Mouse (Mus musculus) ES-Bruce4 (cell line): ENCODE measurements around the gene Tmem72.

Source experiments
- CTCF ChIP-seq: IDR thresholded peaks from one replicate; pipeline ENCODE4 v1.8.1; 2011; ENCODE audit warnings: low read depth, low read length
- EP300 ChIP-seq: IDR thresholded peaks from 2 replicates; pipeline ENCODE4 v1.6.1; 2011; ENCODE audit warnings: low read depth, low read length; ENCODE audit not compliant: insufficient read depth
- POLR2A ChIP-seq: IDR thresholded peaks from one replicate; pipeline ENCODE4 v1.8.1; 2011; ENCODE audit warnings: low read length; ENCODE audit not compliant: insufficient read depth

DNA sequence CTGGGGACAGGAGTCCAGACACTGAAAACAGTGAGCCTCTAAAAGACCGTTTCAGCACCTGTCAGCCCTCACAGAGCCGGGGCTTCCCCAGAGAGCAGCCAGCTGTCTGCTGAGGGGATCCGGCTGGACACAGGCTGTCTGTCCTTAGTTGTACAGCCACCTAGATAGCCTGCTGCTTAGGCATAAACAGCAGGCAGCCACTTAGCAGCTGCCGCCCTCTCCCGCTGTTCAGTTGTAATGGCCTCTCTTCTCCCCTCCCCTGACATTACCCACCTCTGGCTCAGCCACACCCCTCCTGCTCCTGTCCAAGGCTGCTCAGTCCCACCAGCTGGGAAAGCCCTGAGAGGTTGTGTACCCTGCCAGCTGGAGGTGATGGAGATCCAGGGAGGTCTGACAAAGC is 45.7 kb downstream of the Tmem72 start:
- TF ChIP-seq CTCF, result no peak
- TF ChIP-seq POLR2A, result no peak
- TF ChIP-seq EP300, result peak; percentile 57; the same call in 1 of the 2 replicates
